Mouse (Mus musculus): Measurements from ENCODE around the gene Art5.

GRCm38 (mm10) chr7:102101487-102101886 is 7.8 kb downstream of the Art5 start, which contains the start of gene Art1:
- TF ChIP-seq CTCF (IDR thresholded peaks at IDR 0.05; ENCODE audit: borderline replicate concordance, insufficient read depth, low read length) (no peak), POLR2A (IDR thresholded peaks at IDR 0.05; ENCODE audit: low read depth, low read length) (no peak)
